Mouse (Mus musculus) B cell, adult 67 days (primary cell): ENCODE data around the gene Zfp62. TPM values are rescaled to one million over a fixed set of nuclear protein-coding genes. Genes with fewer than 3 reads are reported as not detected.

Source experiments
- total RNA-seq, 2 experiments: library from RNA; stranded (reverse); gene quantifications; 4 replicates each; pipeline ENCODE4 v1.2.4; 2023

Gene Zfp62
- total RNA-seq, result 100 to 1,000 TPM; 127 to 140 TPM

DNA sequence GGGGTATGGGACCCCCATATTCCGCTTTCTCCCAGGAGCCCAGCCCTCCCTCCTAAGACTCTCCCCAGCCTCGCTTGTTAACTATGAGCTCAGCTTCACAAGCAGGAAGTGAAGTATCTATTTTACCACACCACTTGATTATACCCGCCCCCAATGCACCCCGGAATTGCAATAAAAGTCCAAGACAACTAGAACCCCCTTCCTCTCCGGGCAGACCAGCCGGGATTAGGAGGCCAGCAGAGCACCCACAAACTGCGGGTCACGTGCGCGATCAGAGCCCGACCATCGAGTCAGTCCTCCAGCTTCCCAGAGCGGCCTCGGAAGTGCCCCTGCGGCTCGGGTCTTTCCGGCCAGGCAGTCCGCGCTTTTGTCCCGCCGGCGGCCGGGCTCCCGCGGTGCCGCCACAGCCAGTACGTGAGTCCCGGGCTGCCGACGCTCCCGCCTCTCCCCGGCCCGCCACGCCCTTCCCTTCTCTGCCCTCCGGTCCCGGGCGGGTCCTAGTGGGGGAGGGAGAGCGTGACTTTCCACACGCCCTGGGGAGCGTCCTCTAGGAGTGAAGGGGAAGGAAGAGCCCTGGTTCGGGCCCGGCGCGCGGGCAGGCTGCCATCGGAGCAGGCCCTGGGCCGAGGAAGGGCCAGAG lies at the start of gene Zfp62:
Gene Zfp62 (plus strand): TSS at position 164 of the 640 bp plus-strand sequence.

DNA sequence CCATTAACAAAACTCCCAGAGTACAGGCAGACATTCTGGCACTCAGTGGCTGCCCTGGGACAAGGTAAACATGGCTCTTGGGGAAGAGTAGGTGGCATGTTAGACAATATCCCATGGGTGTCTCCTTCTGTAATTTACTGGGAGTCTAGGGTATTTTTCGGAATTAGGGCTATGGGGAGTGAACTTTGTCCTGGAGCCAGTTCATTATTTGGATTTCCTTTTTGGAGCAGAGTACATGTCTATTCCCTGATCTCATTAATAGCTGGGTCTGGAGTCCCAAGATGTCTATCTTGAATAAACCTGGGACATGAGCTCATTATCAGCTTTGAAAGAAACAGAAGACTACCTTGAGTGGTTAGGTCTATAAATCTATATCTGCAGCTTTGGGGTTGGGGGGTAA lies 49.0 kb upstream of the Zfp62 start, which contains the start of gene Olfr1394:
Gene Olfr1394 (plus strand): TSS at position 301 of the 400 bp plus-strand sequence.

DNA sequence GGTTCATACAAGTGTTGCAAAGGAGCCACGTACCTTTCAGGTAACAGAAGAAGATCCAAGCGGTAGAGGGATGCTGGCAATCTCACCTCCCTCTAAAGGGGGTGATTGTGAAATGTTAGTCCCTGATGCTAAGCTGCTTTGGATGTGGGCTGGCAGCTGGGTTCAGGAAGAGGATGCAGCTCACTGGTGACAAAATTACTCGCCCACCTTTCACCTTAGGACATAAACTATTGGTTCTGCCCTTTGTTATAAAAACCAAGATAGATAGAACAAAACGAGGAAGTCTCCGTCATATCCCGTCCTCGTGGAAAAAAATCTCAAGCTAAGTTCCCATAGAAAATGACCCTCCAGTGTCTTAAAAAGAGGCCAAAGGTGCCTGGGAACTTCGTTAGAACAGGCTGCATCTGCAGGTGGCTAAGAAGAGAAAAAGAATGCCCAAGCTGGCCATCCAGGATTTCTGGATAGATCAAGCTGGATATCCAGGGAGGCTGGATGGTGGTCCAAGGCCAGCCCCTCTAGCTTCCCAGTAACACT lies 16.1 kb upstream of the Zfp62 start, which contains the start of gene Btnl9:
Gene Btnl9 (minus strand): TSS at position 205 of the 534 bp plus-strand sequence.

DNA sequence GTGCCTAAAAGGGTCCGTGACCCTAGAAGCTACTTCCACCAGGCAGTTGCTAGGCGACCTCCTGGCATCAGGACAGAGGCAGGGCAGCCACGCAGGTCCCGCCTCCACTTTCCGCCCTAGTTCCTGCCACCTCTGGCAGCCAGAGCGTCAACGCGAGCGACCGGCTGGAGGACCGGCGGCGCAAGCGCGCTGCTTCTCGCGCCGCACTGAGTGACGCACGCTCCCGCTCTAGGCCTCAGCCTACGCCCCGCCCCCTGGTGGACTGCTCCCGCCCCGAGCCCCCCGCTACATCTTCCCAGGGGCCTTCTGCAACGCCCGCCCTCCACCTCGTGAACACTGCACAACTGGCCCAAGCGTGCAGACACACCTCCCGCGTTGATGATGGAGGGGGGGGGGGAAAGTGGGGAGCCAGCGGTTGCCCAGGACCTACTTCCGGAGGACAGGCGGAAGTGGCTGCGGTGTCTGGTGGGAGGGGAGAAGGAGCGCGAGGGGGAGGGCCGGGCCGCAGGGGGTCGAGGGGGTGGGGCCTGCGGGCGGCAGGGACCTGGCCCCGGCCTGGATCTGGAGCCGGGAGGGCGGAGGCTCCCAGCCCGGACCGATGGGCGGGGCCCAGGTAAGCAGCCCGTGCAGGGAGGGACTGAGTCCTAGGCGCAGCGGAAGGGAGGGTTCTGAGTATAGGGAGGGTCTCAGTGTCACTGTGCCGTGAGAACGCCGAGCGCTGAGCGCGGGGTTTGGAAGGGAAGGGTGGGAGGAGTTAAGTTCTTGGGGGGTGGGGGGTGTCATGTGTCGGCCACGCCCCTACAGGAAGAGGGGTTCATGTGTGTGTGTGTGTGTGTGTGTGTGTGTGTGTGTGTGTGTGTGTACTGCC lies 40.9 kb downstream of the Zfp62 start, which contains the start of gene Mgat1:
Gene Mgat1 (plus strand): TSS at position 465 of the 868 bp plus-strand sequence.

Other genes starting within 250 kb of the Zfp62 start
- gene Olfr56, start 224.4 kb upstream of the Zfp62 start, total RNA-seq, result under 1 TPM; 0.68 to 0.70 TPM
- gene 9930111J21Rik1, start 223.9 kb upstream of the Zfp62 start, total RNA-seq, result 100 to 1,000 TPM; 102 to 112 TPM
- 1 to 10 TPM; 1.9 to 2.8 TPM for gene Gm12185, start 211.1 kb upstream of the Zfp62 start, total RNA-seq
- 1 to 10 TPM; 2.2 to 4.3 TPM for gene Tgtp1, start 209.1 kb upstream of the Zfp62 start, total RNA-seq
- gene 9930111J21Rik2, start 152.1 kb upstream of the Zfp62 start, total RNA-seq, result 100 to 1,000 TPM; 132 to 158 TPM
- gene Tgtp2, start 139.1 kb upstream of the Zfp62 start, total RNA-seq, result 1 to 10 TPM; 3.6 to 5.1 TPM
- 10 to 100 TPM; 37.3 to 48.6 TPM for gene Ifi47, start 126.7 kb upstream of the Zfp62 start, total RNA-seq
- not detected for gene Olfr1396, start 88.4 kb upstream of the Zfp62 start, total RNA-seq
- gene Olfr1395, start 61.0 kb upstream of the Zfp62 start, total RNA-seq, result not detected
- not detected for gene Olfr1394, start 48.9 kb upstream of the Zfp62 start, total RNA-seq
- gene Btnl9, start 16.1 kb upstream of the Zfp62 start, total RNA-seq, result not detected
- gene Mgat1, start 40.9 kb downstream of the Zfp62 start, total RNA-seq, result 100 to 1,000 TPM; 206 to 251 TPM
- gene Olfr1393, start 75.0 kb downstream of the Zfp62 start, total RNA-seq, result 1 to 10 TPM; 1.2 to 1.5 TPM
- under 1 TPM; 0.21 to 0.52 TPM for gene Olfr1392, start 82.0 kb downstream of the Zfp62 start, total RNA-seq
- not detected for gene Olfr10, start 101.4 kb downstream of the Zfp62 start, total RNA-seq
- gene Olfr1391, start 119.5 kb downstream of the Zfp62 start, total RNA-seq, result not detected
- gene Olfr1390, start 131.9 kb downstream of the Zfp62 start, total RNA-seq, result not detected
- gene Olfr1389, start 219.8 kb downstream of the Zfp62 start, total RNA-seq, result not detected
- under 1 TPM; 0.64 to 0.92 TPM for gene Olfr1388, start 233.3 kb downstream of the Zfp62 start, total RNA-seq